Mouse (Mus musculus) frontal cortex, postnatal 10 days (tissue): ENCODE measurements around the gene Mdk.
A peak's percentile ranks its signal among the peaks of the same experiment; 100 is the strongest.

Experiments
- DNase-seq, 2 experiments: peaks; one replicate each; pipeline ENCODE4 v3.0.0; 2022; ENCODE audit warnings: low spot score in 2 of 2, mixed read lengths in 1 of 2

Gene Mdk

DNA sequence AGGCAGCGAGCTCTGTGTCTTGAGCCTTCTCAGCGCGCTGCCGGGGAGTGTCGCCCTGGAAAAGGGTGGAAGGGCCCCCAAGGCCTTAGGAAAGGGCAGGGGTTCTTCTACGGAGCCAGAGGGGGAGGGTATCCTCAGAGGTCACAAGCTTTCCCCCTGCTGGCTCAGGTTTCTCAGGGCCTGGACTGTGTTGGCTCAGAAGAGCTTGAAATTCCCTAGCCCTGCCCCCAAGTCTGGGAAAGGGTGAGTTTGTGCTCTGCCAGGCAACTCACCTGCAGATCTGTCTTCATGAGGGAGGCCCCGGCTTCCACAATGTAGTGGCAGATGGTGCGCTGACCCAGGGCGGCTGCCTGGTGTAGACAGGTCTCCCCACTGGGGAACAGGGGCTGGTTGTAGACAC lies 1.4 kb upstream of the Mdk start:
- DNase-seq = no peak

- DNase-seq = no peak
Measured at GRCm38 (mm10) chr2:91932737-91933350, 747 bp upstream of the Mdk start.

DNA sequence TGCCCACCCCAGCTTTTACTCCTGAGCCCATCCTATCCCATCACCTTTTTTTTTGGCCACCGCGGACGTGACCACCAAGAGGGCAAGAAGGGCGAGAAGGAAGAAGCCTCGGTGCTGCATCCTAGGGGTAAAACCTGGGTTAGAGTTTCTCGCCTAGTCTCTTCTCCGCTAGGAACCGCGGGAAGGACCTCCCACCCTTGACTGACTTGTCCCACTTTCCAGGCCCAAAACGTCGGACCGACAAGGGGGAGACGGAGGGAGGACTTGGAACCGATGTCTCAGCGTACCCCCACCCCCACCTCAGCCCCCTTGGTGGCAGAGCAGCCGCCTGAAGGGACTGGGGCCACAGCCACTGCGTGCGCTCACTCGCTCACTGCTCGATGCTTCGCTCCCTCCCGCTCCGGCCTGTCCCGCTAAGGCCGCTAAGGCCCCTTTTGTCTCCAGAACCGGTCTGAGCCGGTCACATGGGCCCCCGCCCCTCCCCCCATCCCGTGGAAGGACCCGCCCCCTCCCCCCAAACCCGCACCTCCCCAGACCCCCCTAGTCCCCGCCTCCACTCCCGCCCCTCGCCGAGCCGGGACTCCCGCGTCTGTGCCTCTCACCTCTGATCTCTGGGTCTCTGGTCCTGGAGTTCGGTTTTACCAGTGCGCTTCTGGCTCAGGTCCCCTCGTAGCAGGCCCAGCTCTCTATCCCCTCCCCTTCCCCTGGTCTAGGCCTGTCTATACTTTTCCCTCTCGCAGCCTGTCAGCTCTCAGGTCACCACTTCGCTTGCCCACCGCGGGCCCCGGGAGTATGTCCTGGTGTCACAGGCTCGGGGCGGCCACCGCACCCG lies 553 bp downstream of the Mdk start:
- no peak for DNase-seq

DNA sequence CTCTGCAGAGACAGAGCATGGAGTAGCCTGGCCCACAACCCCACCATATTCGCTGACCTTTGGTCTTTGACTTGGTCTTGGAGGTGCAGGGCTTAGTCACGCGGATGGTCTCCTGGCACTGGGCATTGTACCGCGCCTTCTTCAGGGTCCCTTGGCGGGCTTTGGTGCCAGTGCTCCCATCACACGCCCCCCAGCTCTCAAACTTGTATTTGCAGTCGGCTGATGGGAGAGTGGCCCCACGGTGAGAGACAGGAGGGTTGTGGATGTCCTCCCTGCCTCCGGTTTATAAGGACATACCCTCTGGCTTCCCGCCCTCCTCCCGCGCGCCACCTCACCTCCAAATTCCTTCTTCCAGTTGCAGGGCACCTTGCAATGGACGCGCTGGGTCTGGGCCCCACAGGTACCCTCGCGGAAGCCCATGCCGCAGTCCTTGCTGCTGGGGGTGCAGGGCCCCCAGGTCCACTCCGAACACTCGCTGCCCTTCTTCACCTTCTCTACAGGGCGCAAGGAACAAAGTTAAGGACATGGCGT lies 1.3 kb downstream of the Mdk start:
- no peak for DNase-seq

DNA sequence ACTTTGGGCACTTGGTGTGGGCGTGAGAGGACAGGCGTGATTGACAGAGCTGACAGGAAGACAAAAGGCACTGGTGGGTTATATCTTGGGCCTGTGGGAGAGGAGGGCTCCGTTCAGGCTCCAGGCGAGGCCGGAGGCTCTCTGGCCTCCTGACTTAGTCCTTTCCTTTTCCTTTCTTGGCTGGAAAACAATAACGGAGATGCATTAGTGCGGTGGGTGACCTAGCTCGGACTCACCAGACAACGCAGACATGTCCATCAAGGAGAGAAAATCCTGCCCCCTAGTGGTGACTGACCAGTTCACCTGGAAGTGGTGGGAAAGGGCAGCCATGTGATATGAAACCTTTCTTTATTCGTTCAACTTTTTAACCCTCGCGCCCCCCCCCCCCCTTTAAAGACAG lies 2.2 kb downstream of the Mdk start:
- peak in 1 of 2 experiments; percentile 25 for DNase-seq

GRCm38 (mm10) chr2:91929455-91929854 lies 2.6 kb downstream of the Mdk start:
- no peak for DNase-seq

- no peak for DNase-seq
Measured at GRCm38 (mm10) chr2:91928534-91929350, 3.4 kb downstream of the Mdk start.

DNA sequence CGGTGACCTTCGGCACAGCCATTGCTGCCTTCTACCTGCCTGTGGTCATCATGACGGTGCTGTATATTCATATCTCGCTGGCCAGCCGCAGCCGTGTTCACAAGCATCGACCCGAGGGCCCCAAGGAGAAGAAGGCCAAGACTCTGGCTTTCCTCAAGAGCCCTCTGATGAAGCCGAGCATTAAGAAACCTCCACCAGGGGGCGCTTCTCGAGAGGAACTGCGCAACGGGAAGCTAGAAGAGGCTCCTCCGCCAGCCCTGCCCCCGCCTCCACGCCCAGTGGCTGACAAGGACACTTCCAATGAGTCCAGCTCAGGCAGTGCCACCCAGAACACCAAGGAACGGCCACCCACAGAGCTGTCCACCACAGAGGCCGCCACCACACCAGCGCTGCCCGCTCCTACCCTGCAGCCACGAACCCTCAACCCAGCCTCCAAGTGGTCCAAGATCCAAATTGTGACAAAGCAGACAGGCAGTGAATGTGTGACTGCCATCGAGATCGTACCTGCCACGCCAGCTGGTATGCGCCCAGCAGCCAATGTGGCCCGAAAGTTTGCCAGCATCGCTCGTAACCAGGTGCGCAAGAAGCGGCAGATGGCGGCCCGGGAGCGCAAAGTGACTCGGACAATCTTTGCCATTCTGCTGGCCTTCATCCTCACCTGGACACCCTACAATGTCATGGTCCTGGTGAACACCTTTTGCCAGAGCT lies 4.1 kb downstream of the Mdk start:
- DNase-seq = peak; percentile 72 to 78

DNA sequence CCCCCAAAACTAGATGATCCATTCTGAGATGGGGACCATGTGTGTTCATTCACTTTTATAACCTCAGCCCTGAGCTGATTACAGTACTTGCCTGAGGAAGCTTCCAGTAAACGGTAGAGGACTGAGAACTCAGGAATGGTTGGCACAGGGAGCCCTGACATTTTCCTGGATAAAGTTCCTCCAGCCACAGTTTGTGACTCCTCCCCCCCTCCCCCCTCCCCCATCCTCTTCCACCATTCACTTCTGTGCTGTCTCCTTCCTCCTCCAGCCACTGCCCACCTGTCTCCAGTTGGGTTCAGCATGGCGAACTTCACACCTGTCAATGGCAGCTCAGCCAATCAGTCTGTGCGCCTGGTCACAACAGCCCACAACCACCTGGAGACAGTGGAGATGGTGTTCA lies 5.1 kb downstream of the Mdk start, which contains the start of gene Chrm4:
Gene Chrm4 (plus strand): TSS at position 301 of the 400 bp plus-strand sequence.
- DNase-seq = peak in 1 of 2 experiments; percentile 21

DNA sequence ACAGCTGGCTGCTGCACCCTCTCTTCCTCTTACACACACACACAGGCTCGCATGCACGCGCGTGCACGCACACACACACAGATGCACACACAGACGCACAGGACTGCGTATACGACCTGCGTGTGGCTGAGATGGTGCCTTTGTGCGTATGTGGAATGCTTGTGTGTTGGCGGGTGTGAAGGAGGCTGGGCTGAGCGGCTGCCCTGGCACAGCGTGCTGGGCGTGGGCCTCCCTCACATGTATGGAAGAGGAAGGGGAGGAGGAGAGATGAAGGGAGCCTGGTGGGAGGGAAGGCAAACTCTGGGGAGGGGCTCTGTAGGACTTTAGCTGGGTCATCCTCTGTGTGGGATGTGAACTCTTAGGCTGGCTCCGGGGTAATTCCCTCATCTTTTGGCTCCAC lies 6.7 kb downstream of the Mdk start:
- peak in 1 of 2 experiments; percentile 55 for DNase-seq

DNA sequence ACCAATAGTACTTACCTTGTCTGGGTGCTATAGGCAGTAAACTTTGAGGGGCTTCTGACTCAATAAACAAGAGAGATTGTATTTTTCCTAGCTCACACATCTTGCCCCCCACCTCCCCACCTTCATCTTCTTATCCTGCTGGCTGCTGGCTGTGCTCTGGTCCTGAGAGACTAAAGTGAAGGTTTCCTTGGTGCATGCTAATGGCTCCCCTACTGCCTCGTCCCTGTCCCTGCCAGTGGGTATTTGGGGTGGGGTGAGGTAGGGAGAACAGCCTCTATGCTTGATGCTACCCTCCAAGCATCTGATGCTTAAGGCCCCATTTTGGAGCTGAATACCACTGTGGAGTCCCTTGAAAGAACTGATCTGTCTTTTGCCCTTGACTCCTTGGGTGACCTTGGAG lies 7.4 kb downstream of the Mdk start:
- DNase-seq = no peak

- peak; percentile 52 to 72 for DNase-seq
Measured at GRCm38 (mm10) chr2:91923415-91924337, 8.4 kb downstream of the Mdk start.

- no peak for DNase-seq
Measured at GRCm38 (mm10) chr2:91922586-91923414, 9.3 kb downstream of the Mdk start.

- peak; percentile 80 to 83 for DNase-seq
Measured at GRCm38 (mm10) chr2:91921790-91922570, 10.1 kb downstream of the Mdk start.

GRCm38 (mm10) chr2:91921181-91921789 lies 10.8 kb downstream of the Mdk start:
- peak in 1 of 2 experiments; percentile 33 for DNase-seq

GRCm38 (mm10) chr2:91920130-91920529 lies 12.0 kb downstream of the Mdk start:
- no peak for DNase-seq

DNA sequence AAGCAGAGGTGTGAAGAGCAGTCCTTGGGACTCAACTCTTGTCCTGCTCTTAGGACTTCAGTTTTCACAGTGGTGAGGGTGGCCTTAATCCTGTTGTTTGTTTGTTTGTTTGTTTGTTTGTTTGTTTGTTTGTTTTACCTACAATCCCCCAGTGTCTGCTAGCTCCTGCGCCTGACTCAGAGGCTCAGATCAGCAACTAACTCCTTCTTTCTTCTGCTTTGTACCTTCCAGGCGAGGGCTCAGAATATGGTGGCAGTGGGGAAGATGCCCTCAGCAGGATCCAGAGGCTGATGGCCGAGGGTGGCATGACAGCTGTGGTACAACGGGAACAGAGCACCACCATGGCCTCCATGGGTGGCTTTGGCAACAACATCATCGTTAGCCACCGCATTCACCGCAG lies 15.0 kb downstream of the Mdk start:
- no peak for DNase-seq

DNA sequence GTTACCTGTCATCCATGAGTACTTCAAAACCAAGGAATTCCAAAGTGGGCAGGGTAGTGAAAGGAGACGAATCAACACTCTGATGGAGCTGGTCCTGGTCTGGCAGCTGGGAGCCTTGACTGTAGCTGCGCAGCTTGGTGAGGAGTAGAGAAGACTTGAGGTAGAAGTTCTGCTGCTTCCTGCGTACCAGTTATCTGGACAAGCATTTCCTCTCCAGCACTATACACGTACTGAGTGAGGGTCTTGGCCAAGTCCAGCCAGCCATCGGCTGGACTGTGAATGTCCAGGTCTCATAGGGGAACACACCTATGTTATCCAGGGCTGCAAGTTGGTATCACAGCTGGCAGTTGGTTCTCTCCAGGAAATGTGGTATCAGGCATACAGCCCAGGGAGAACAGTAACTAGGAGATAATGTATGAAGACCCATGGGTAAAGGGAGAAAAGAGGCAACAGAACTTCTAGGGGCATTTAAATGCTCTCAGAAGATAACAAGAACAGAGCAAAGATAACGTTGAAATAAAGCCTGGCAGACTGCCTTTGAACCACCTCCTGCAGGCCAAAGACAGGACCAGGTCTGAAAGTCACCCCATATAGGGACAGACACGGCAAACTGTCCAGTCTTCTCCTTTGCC lies 15.6 kb downstream of the Mdk start:
- no peak for DNase-seq
